Mouse (Mus musculus) liver, adult (tissue): ENCODE measurements around the gene Atp1a2.

Source experiments
- GATA4 ChIP-seq: IDR thresholded peaks from 2 replicates; pipeline ENCODE4 v1.6.1; 2014; ENCODE audit warnings: mild to moderate bottlenecking, low read length; ENCODE audit not compliant: insufficient replicate concordance

Atp1a2 gene

DNA sequence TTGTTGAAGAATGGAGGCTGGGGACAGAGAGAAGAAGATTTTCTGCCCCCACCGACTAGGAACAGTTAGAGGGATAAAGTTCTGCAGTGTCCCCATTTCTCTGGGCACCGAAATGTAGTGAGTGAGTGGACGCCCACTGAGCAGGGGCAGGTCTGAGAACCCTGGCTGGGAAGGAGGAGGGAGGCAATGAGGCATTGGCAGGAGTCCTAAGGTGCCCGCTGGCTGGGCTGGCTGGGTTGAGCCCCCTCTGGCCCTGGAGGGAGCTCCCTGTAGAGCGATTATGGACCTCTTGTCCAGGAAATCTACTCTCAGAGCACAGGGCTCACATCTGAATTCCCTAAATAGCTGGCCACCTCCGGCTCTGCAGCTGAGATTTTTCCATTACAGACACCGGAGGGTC is 1.7 kb upstream of the Atp1a2 start:
- TF ChIP-seq GATA4, result no peak

DNA sequence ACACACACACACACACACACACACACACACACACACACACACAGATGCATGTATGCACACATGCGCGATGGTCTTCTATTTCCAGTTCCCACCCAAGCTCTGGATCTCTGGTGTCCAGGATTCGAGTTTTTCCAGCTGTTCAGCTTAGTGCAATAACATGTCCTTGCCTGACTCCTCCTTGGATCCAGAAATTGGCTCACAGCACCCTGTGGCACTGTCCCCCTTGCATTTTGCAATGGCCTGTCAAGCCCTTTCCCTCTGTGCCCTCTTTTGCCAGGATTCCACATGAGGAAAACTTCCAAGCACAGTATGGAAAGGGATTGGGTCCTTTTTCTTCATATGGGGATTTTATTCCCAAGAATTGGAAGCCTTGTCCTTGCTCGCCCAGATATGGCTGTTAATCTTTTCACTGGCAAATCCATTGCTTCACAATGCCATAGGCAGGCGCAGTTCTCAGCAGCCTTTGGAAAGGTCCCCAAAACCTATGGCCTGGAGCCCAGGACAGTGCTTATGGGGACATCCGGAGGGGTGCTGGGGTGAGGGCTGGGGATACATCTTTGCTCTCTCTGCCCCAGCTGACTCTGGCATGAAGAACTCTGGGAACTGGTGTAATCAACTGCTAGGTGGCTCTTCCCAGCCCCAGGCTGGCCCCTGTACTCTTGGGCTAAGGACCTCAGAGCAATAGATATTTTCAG is 901 bp downstream of the Atp1a2 start:
- no peak for TF ChIP-seq GATA4

DNA sequence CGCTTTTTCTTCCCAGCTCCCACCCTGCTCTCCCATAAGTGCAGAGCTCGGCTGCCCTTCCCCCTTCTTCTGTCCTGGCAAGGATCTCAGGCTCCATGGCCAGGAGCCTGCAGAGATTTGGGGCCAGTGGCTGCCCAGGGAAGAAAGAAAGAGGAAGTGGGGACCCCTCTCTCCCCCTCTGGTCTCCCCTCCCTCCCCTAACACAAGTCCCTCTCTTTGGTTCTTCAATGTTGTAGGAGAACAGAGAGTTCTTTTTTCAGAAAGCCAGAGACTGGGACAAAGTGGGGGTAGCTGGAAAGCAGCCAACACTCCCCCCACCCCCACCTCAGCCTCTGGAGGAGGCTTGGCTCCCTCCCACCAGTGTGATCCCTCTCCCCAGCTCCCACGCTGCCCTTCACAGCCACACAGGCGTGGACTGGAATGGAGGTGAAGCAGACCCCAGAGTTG is 2.1 kb downstream of the Atp1a2 start:
- TF ChIP-seq GATA4, result no peak

DNA sequence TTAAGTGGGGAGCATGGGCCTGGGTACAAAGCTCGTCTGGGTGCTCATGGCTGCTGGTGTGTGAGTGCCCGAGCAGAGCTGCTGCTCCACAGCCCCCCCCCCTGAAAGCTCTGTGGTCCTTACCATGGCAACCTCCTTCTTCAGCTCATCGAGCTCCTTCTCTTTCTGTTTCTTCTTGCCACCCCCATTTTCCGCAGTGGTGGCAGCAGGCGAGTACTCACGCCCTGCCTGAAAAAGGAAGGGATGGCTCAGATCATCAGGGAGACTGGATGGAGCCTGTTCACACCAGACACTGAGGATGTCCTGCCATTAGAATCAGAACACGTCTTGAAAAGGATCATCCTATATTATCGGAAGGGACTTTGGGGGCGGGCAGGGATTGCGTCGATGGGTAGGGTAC is 4.4 kb downstream of the Atp1a2 start:
- no peak for TF ChIP-seq GATA4

DNA sequence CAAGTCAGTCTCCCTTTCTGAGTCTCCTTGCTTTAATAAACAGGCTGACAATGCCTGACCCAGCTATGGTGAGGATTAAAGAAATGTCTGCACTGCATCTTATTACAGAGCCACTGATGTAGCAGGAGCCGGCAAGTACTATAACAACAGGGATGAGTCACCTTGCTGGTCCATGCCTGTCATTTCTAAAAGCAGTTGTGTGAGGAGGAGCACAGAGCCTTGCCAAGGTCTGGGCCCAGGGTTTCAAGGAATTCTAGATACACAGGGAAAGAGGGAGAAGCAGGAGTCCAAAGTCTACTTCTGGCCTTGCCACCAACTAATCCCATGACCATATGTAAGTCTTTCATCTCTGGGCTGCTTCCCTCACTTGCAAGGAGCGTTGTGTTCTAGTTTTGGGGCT is 5.0 kb downstream of the Atp1a2 start:
- no peak for TF ChIP-seq GATA4

DNA sequence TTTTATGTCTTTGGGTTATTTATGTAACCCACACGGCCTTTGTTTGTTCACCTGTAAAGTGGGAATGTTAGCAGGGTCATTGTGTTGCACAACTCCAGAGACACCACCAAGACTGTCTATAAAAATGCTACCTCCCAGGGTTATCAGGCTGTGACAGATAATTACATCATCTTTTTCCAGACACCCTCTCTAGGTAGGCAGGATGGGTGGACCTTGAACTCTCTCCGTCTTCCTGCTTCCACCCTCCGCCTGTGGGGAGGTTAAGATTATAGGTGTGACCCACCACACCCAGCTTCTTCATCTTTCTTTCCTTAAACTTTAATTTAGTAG is 8.3 kb downstream of the Atp1a2 start:
- no peak for TF ChIP-seq GATA4

DNA sequence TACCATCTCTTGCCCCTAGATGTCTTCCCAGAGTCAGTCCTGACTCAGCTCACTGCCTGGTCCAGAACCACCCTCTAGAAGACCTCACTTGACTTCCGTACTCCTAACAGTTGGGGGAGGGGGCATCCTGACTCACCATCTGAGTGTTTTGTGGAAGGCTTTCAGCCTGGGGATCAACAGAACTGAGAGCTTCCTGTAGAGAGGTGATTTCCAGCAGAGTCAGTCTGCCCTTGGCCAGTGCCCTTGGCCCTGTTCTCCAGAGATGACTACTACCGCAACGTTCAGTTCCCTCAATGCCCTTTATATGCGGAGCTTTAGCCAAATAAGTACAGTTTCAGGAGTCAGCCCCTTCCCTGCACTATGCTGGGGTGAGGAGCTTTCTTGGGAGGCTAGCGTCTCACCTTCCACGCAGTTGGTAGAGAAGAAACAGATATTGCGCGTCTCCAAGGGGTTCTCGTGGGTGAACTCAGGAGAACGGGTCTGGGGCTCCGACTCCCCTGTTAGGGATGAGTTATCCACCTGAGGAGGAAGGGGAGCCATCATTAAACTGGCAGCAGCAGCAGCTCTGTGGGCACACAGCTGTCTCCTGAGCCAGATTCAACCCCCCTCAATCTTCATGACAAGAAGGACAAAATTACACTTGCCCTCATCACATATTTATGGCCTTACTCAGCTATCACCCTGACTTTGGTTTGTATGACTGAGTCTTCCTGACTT is 8.8 kb downstream of the Atp1a2 start:
- TF ChIP-seq GATA4, result no peak

DNA sequence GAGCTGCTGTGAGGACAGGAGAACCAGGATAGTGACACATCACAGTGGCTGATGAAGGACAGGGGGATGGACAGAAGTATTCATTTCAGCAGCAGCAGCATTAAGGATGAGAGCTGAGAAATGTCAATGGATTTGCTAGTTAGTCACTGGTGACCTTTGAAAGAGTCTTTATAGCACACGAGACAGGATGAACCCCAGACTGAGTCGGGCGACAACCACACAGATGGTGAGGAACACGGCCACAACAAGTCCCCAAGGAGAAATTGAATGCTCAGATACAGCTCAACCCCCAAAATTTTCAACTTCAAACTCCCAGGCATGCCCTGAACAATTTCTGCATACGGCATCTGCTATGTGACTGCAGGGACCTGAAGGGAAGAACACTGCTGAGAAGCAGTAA is 11.1 kb downstream of the Atp1a2 start:
- no peak for TF ChIP-seq GATA4

DNA sequence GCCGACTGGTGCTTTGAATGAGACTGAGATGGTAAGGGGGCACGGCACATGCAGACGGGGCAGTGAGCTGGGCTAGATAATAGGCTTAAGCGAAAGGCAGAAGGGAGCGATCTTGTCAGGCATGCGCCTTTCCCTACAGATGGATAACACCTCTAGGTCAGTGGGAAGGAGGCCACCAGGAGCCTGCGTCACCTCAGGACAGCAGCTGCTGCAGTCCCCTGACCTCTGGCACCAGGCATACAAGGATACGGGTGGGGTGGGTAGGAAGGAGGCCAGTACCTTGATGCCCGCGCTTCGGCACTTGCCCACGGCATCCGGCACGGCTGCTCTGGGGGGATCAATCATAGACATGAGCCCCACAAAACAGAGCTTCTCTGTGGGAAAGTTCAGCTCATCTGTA is 13.6 kb downstream of the Atp1a2 start:
- no peak for TF ChIP-seq GATA4

DNA sequence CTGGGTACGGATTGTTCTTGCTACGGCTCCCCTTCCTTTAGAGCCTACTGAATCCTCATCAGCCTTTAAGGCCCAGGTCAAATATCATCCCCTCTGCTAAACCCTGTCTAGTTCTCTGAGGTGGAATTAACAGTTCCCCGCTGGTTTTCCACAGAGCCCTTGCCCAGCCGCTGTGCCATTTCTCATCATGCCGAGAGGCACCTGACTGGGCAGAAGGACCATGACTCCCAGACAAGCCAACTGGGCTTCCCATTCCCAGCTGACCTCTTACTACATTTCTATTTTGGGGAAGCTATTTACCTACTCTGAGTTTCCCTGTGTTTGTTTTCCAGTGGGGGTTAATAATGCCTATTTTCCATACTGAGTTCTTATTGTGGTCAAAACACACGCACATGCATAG is 14.8 kb downstream of the Atp1a2 start:
- no peak for TF ChIP-seq GATA4

DNA sequence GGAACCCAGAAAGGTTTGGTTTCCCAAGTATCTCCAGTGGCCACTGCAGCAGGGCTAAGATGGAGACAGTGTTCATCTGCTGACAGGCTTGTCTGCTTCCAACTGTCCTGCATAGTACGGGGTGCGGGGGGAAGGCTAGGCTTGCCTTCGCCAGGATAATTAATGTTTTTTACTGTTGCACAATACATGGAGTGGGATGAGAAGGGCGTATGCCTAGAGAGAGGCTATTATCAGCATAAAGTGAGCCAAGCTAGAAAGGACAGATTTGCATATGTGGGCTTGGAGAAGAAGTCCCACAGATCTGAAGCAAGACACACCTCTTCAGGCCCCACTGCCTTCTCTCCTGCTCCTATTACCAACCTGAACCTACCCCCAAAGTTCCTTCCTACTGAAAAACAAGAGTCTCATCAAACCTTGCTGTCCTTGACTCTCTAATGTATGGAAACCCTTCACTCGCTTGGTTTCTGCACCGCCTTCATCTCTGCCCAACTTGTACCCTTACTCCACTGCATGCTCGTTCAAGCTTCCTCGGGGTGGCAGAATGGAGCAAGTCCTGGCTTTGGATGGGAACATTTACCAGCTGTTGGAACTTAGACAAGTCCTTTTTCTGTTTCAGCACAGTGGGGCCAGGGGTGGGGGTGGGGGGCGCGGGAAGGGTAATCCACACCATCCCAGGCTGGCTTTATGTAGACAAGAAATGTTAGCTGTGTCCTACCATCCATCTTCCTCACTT is 16.2 kb downstream of the Atp1a2 start:
- no peak for TF ChIP-seq GATA4

DNA sequence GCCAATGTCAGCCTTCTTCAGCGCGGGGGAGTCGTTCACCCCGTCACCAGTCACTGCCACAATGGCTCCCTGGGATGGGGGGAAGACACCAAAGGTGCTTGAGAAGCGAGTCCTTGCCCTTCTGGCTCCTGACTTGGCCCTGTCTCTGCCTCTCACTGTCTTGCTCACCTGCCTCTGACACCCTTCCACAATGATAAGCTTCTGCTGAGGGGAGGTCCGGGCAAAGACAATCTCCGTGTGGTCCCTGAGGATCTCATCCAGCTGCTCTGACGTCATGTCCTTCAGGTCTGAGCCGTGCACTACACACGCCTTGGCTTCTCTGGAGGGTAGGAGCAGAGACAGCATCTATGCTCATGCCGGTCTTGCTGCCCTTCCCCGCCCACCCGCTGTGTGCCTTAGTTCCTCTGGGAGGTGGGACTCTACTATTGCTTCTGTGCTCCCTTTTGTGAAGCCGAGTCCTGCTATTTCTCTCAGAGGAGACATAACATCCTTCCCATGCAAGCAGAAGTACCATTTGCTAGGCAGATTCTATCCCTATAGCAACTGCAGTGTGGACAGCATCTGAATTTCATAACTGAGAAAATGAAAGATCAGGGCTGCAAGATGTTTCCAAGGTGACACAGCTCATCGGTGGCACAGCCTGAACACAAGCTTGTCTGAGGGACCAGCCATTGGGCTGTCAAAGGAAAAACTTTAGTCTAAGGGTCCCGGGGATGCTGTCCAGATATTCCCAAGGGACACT is 17.9 kb downstream of the Atp1a2 start:
- TF ChIP-seq GATA4, result no peak

DNA sequence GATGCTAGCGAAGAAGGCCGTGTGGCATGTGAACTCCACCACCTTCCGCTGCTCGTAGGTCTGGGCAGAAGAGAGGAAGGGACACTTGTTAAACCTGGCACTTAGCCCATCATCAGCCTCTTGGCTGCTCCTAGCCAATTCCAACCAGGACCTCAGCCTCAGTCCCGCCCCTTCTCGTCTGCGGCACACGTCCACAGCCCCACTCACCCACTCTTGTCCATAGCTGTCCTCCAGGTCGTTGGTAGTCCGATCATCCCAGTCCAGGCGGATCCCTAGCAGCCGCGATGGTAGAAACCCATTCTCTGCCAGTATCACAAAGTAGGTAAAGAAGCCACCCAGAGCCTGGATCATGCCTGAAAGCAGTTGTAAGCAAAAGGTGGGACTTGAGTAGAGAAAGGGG is 19.5 kb downstream of the Atp1a2 start:
- no peak for TF ChIP-seq GATA4

DNA sequence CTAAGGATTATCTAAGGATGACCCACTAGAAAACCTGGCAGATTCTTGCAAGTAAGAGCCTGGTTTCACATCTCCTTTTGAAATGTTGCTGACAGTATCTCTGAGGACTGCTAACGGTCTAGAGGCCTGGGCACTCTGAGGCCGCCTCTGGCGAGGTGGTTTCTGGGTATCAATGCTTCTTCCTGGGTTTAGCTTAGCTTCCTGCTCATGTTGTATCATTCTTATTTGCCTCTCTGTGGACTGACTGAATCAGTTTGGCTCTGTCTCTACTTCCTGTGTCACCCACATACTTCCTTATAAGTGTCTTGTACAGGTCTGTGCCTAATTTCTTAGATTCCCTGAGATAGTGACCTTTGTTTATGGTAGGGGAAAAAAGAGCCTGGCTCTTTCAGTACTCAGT is 20.7 kb downstream of the Atp1a2 start:
- no peak for TF ChIP-seq GATA4

DNA sequence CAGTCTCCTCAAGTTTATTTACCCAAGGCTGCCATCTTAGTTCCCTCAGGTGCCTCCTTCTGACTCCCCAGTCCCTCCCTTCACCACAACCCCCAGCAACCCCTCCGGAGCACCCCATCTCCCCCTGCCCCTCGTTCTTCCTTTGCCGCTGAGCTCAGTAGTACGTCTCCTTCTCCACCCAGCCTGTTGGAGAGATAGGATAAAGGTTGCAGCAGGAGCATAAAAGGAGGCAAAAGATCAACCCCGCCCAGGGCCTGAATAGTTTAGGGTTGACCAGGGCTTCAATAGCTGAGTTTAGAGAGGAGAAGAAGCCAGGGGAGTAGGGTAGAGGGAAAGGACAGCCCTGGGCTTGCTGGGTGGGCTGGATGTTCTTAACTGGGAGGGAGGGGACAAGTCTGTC is 23.3 kb downstream of the Atp1a2 start:
- TF ChIP-seq GATA4, result no peak

DNA sequence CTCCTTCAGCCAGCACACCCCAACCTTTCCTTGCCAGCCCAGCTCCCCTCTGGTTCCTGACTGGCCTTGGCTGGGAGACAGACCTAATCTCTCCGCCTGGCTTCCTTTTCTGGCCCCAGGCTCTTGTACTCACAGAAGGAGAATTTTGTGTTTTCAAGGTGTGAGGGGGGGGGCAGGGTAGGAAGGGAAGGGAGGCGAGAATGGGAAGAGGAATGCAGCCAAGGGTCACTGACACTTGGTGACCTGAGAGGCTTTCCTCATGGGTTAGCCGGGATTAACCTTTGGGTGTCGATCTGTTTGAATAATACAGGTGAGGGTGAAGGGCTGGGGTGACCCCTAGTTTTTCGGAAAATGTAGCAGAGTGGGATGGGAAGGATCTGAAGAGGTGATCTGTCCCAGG is 23.7 kb downstream of the Atp1a2 start:
- no peak for TF ChIP-seq GATA4
